Mouse (Mus musculus): ENCODE results near the gene Pknox2. TPM values are rescaled to one million over a fixed set of nuclear protein-coding genes. Genes with fewer than 3 reads are reported as not detected.

Pknox2 gene
- polyA plus RNA-seq, 2 experiments, result 7.3 to 14.5 TPM

GRCm38 (mm10) chr9:37145616-37146352 lies 1.4 kb downstream of the Pknox2 start:
- WGBS, result under 1% methylated on average over 42 of the region's 43 CpGs
- peaks cover 39% of the 10 kb centered on the region for H3K4me1 ChIP-seq (ENCODE audit: control insufficient read depth, insufficient read depth, low read length)
- TF ChIP-seq POLR2A (IDR thresholded peaks at IDR 0.05; ENCODE audit: borderline replicate concordance, extremely low read depth, insufficient read depth, insufficient read length), result 0 out of 2 replicates have a peak, but pooled peaks have one; percentile 13
- H3K27me3 ChIP-seq (ENCODE audit: control insufficient read depth, insufficient read depth, low read length), result peaks cover 35% of the 10 kb centered on the region
- peak overlapping the region; percentile 83 for H3K9ac ChIP-seq (ENCODE audit: low read depth, low read length, severe bottlenecking)
- H3K36me3 ChIP-seq (ENCODE audit: control insufficient read depth, insufficient read depth, low read length), result no peaks in the 10 kb centered on the region
- peak overlapping the region; percentile 69 for H3K4me3 ChIP-seq (replicated peaks; ENCODE audit: low read length)
- peak overlapping the region; percentile 90 for H3K27ac ChIP-seq (replicated peaks; ENCODE audit: low read depth, low read length)
- no peaks in the 10 kb centered on the region for H3K9me3 ChIP-seq (ENCODE audit: control insufficient read depth, low read length)
- peak overlapping the region; percentile 89 for H3K4me2 ChIP-seq (replicated peaks; ENCODE audit: low read depth, low read length, severe bottlenecking)
- ATAC-seq (ENCODE audit: low FRiP score, low read depth) (no peak), DNase-seq (ENCODE audit: low spot score) (no peak)

- no peak for TF ChIP-seq POLR2A (IDR thresholded peaks at IDR 0.05; ENCODE audit: borderline replicate concordance, extremely low read depth, insufficient read depth, insufficient read length)
- peak overlapping the region; percentile 69 for H3K4me3 ChIP-seq (replicated peaks; ENCODE audit: low read length)
- no peaks in the 10 kb centered on the region for H3K9me3 ChIP-seq (ENCODE audit: control insufficient read depth, low read length)
- H3K27me3 ChIP-seq (ENCODE audit: control insufficient read depth, insufficient read depth, low read length), result peaks cover 35% of the 10 kb centered on the region
- no peak for DNase-seq (ENCODE audit: low spot score)
- 4% methylated on average over 26 of the region's 26 CpGs for WGBS
- no peak for ATAC-seq (ENCODE audit: low FRiP score, low read depth)
- peak overlapping the region; percentile 89 for H3K4me2 ChIP-seq (replicated peaks; ENCODE audit: low read depth, low read length, severe bottlenecking)
- peak overlapping the region; percentile 90; the same call in 1 of the 2 replicates for H3K27ac ChIP-seq (replicated peaks; ENCODE audit: low read depth, low read length)
- no peaks in the 10 kb centered on the region for H3K36me3 ChIP-seq (ENCODE audit: control insufficient read depth, insufficient read depth, low read length)
- peaks cover 45% of the 10 kb centered on the region for H3K4me1 ChIP-seq (ENCODE audit: control insufficient read depth, insufficient read depth, low read length)
- peak overlapping the region; percentile 83 for H3K9ac ChIP-seq (ENCODE audit: low read depth, low read length, severe bottlenecking)
Measured at GRCm38 (mm10) chr9:37145151-37145615, 2.0 kb downstream of the Pknox2 start.

- DNase-seq (ENCODE audit: low spot score), result no peak
- Histone ChIP-seq H3K4me3 (replicated peaks; ENCODE audit: low read length) (peak overlapping the region; percentile 69), H3K9ac (ENCODE audit: low read depth, low read length, severe bottlenecking) (peak overlapping the region; percentile 83), H3K4me1 (ENCODE audit: control insufficient read depth, insufficient read depth, low read length) (peaks cover 50% of the 10 kb centered on the region), H3K4me2 (replicated peaks; ENCODE audit: low read depth, low read length, severe bottlenecking) (peak overlapping the region; percentile 89), H3K36me3 (ENCODE audit: control insufficient read depth, insufficient read depth, low read length) (no peaks in the 10 kb centered on the region), H3K27me3 (ENCODE audit: control insufficient read depth, insufficient read depth, low read length) (peaks cover 35% of the 10 kb centered on the region), H3K27ac (replicated peaks; ENCODE audit: low read depth, low read length) (0 out of 2 replicates have a peak overlapping the region, but pooled peaks have one; percentile 90), H3K9me3 (ENCODE audit: control insufficient read depth, low read length) (no peaks in the 10 kb centered on the region)
- 10% methylated on average over 6 of the region's 6 CpGs for WGBS
- no peak for ATAC-seq (ENCODE audit: low FRiP score, low read depth)
- no peak for TF ChIP-seq POLR2A (IDR thresholded peaks at IDR 0.05; ENCODE audit: borderline replicate concordance, extremely low read depth, insufficient read depth, insufficient read length)
Measured at GRCm38 (mm10) chr9:37144696-37145095, 2.5 kb downstream of the Pknox2 start.

- H3K27ac ChIP-seq (replicated peaks; ENCODE audit: low read depth, low read length), result no peak overlapping the region
- no peak for DNase-seq (ENCODE audit: low spot score)
- H3K9ac ChIP-seq (ENCODE audit: low read depth, low read length, severe bottlenecking), result peak overlapping the region; percentile 83
- H3K36me3 ChIP-seq (ENCODE audit: control insufficient read depth, insufficient read depth, low read length), result no peaks in the 10 kb centered on the region
- H3K4me3 ChIP-seq (replicated peaks; ENCODE audit: low read length), result peak overlapping the region; percentile 69
- 5% methylated on average over 21 of the region's 21 CpGs for WGBS
- peaks cover 54% of the 10 kb centered on the region for H3K4me1 ChIP-seq (ENCODE audit: control insufficient read depth, insufficient read depth, low read length)
- peaks cover 35% of the 10 kb centered on the region for H3K27me3 ChIP-seq (ENCODE audit: control insufficient read depth, insufficient read depth, low read length)
- peak overlapping the region; percentile 89 for H3K4me2 ChIP-seq (replicated peaks; ENCODE audit: low read depth, low read length, severe bottlenecking)
- H3K9me3 ChIP-seq (ENCODE audit: control insufficient read depth, low read length), result no peaks in the 10 kb centered on the region
- no peak for TF ChIP-seq POLR2A (IDR thresholded peaks at IDR 0.05; ENCODE audit: borderline replicate concordance, extremely low read depth, insufficient read depth, insufficient read length)
- ATAC-seq (ENCODE audit: low FRiP score, low read depth), result no peak
Measured at GRCm38 (mm10) chr9:37144251-37144650, 3.0 kb downstream of the Pknox2 start.

- DNase-seq (ENCODE audit: low spot score) (no peak), ATAC-seq (ENCODE audit: low FRiP score, low read depth) (no peak)
- peaks cover 28% of the 10 kb centered on the region for H3K27me3 ChIP-seq (ENCODE audit: control insufficient read depth, insufficient read depth, low read length)
- H3K9me3 ChIP-seq (ENCODE audit: control insufficient read depth, low read length), result no peaks in the 10 kb centered on the region
- H3K36me3 ChIP-seq (ENCODE audit: control insufficient read depth, insufficient read depth, low read length), result no peaks in the 10 kb centered on the region
- no peak overlapping the region for H3K27ac ChIP-seq (replicated peaks; ENCODE audit: low read depth, low read length)
- TF ChIP-seq POLR2A (IDR thresholded peaks at IDR 0.05; ENCODE audit: borderline replicate concordance, extremely low read depth, insufficient read depth, insufficient read length), result no peak
- H3K4me1 ChIP-seq (ENCODE audit: control insufficient read depth, insufficient read depth, low read length), result peaks cover 58% of the 10 kb centered on the region
- no peak overlapping the region for H3K9ac ChIP-seq (ENCODE audit: low read depth, low read length, severe bottlenecking)
- WGBS, result 12% methylated on average over 12 of the region's 12 CpGs
- peak overlapping the region; percentile 89; the same call in 1 of the 2 replicates for H3K4me2 ChIP-seq (replicated peaks; ENCODE audit: low read depth, low read length, severe bottlenecking)
- peak overlapping the region; percentile 69 for H3K4me3 ChIP-seq (replicated peaks; ENCODE audit: low read length)
Measured at GRCm38 (mm10) chr9:37143046-37143931, 3.9 kb downstream of the Pknox2 start.

Data from limb, embryonic 14.5 days (tissue).